Mouse (Mus musculus): ENCODE measurements around the gene Ifna1. TPM values are rescaled to one million over a fixed set of nuclear protein-coding genes. Genes with fewer than 3 reads are reported as not detected.
"Not testable (repeated sequence)": the region's sequence is repeated elsewhere in the genome, so short reads cannot be mapped to it uniquely, and the experiment has no call there.

Gene Ifna1
- total RNA-seq (2014; rRNA removed): not detected in 2 replicates
- polyA plus RNA-seq (2012; rRNA removed): not detected in 2 replicates

DNA sequence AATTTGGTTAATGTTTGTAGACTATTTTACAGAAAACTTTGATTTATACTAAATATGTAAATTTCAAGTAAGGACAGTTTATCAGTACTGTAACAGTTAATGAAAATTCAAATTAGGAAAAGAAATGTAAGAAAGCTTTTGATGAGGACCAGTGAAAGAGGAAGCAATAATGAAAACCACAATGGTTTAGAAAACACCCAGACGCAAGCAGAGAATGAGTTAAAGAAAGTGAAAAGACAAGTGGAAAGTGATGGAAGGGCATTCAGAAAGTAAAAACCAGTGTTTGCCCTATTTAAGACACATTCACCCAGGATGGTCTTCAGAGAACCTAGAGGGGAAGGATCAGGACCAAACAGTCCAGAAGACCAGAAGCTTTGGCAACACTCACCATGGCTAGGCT lies at the start of gene Ifna1:
Gene Ifna1, plus strand, starts transcription at position 390 of the 400 bp plus-strand sequence.
- Histone ChIP-seq H3K4me3 (ENCODE audit: insufficient read depth, low read depth, low read length) (no peak within 1 kb of the TSS), H3K36me3 (ENCODE audit: control insufficient read depth, insufficient read depth, low read length) (no peaks in the 10 kb centered on the region), H3K4me1 (ENCODE audit: control insufficient read depth, insufficient read depth, low read length) (no peaks in the 10 kb centered on the region), H3K79me2 (ENCODE audit: control insufficient read depth, insufficient read depth, low read length) (no peaks in the 10 kb centered on the region), H3K27ac (replicated peaks; ENCODE audit: insufficient read depth, low read depth, low read length) (no peak within 1 kb of the TSS), H3K27me3 (ENCODE audit: control insufficient read depth, insufficient read depth, low read length) (no peaks in the 10 kb centered on the region), H3K9ac (ENCODE audit: low read depth, low read length) (no peak within 1 kb of the TSS)
- TF ChIP-seq POLR2A (IDR thresholded peaks at IDR 0.05; ENCODE audit: extremely low read depth, insufficient read depth, low read length) (no peak), CTCF (IDR thresholded peaks at IDR 0.05; ENCODE audit: low read depth, low read length) (no peak)
- 79% methylated on average over 1 of the region's 1 CpGs for WGBS
- no peak for DNase-seq (ENCODE audit: extremely low read depth, low read depth, low spot score)

DNA sequence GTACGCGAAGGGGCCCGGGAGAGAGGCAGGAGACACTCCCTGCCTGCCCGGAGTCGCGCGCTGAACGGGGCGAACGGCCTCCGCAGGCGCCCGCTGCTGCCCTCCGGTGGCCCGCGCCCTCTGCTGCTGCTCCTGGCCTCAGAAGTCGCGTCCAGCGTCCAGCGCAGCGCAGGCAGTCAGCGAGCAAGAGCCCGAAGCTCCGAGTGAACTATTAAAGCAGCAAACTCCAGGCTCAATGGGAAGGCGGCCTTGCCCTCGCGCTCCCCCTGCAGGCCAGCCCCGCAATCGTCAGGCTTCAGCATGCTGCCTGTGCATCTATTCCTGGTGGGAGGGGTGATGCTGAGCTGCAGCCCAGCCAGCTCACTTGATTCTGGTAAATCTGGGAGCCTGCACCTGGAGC lies 46.9 kb upstream of the Ifna1 start, which contains the start of gene Gm13287:
Gene Gm13287, plus strand, starts transcription at position 301 of the 400 bp plus-strand sequence.
- no CpG with 5 or more reads among the region's 29 CpGs for WGBS
- H3K27me3 ChIP-seq (ENCODE audit: control insufficient read depth, insufficient read depth, low read length); H3K4me3 ChIP-seq (ENCODE audit: insufficient read depth, low read depth, low read length); H3K9ac ChIP-seq (ENCODE audit: low read depth, low read length); H3K27ac ChIP-seq (replicated peaks; ENCODE audit: insufficient read depth, low read depth, low read length); DNase-seq (ENCODE audit: extremely low read depth, low read depth, low spot score); H3K36me3 ChIP-seq (ENCODE audit: control insufficient read depth, insufficient read depth, low read length); H3K4me1 ChIP-seq (ENCODE audit: control insufficient read depth, insufficient read depth, low read length); H3K79me2 ChIP-seq (ENCODE audit: control insufficient read depth, insufficient read depth, low read length): not testable (repeated sequence)

GRCm38 (mm10) chr4:88805231-88805630 lies 44.7 kb upstream of the Ifna1 start, which contains the start of gene Gm13288:
Gene Gm13288, plus strand, starts transcription at chr4:88805531.
- not testable (repeated sequence) for H3K79me2 ChIP-seq (ENCODE audit: control insufficient read depth, insufficient read depth, low read length); H3K27ac ChIP-seq (replicated peaks; ENCODE audit: insufficient read depth, low read depth, low read length); DNase-seq (ENCODE audit: extremely low read depth, low read depth, low spot score); H3K9ac ChIP-seq (ENCODE audit: low read depth, low read length); H3K27me3 ChIP-seq (ENCODE audit: control insufficient read depth, insufficient read depth, low read length); H3K36me3 ChIP-seq (ENCODE audit: control insufficient read depth, insufficient read depth, low read length); H3K4me1 ChIP-seq (ENCODE audit: control insufficient read depth, insufficient read depth, low read length)
- WGBS: no CpG with 5 or more reads among the region's 8 CpGs
- peak within 1 kb of the TSS; percentile 6; the same call in 1 of the 2 replicates for H3K4me3 ChIP-seq (ENCODE audit: insufficient read depth, low read depth, low read length)

- peak overlapping the region; percentile 6; the same call in 1 of the 2 replicates for H3K4me3 ChIP-seq (ENCODE audit: insufficient read depth, low read depth, low read length)
- H3K4me1 ChIP-seq (ENCODE audit: control insufficient read depth, insufficient read depth, low read length); DNase-seq (ENCODE audit: extremely low read depth, low read depth, low spot score); H3K79me2 ChIP-seq (ENCODE audit: control insufficient read depth, insufficient read depth, low read length); H3K9ac ChIP-seq (ENCODE audit: low read depth, low read length); H3K27me3 ChIP-seq (ENCODE audit: control insufficient read depth, insufficient read depth, low read length); H3K36me3 ChIP-seq (ENCODE audit: control insufficient read depth, insufficient read depth, low read length); H3K27ac ChIP-seq (replicated peaks; ENCODE audit: insufficient read depth, low read depth, low read length): not testable (repeated sequence)
- 0% methylated on average over 3 of the region's 34 CpGs for WGBS
These were observed 44.1 kb upstream of the Ifna1 start for GRCm38 (mm10) chr4:88805761-88806160.

GRCm38 (mm10) chr4:88815928-88816327 lies 34.0 kb upstream of the Ifna1 start, which contains the start of gene Ifna7:
Gene Ifna7, plus strand, starts transcription at chr4:88816228.
- Histone ChIP-seq H3K4me3 (ENCODE audit: insufficient read depth, low read depth, low read length) (no peak within 1 kb of the TSS), H3K79me2 (ENCODE audit: control insufficient read depth, insufficient read depth, low read length) (no peaks in the 10 kb centered on the region), H3K9ac (ENCODE audit: low read depth, low read length) (no peak within 1 kb of the TSS), H3K27ac (replicated peaks; ENCODE audit: insufficient read depth, low read depth, low read length) (no peak within 1 kb of the TSS), H3K4me1 (ENCODE audit: control insufficient read depth, insufficient read depth, low read length) (no peaks in the 10 kb centered on the region), H3K36me3 (ENCODE audit: control insufficient read depth, insufficient read depth, low read length) (no peaks in the 10 kb centered on the region), H3K27me3 (ENCODE audit: control insufficient read depth, insufficient read depth, low read length) (no peaks in the 10 kb centered on the region)
- no peak for TF ChIP-seq POLR2A (IDR thresholded peaks at IDR 0.05; ENCODE audit: extremely low read depth, insufficient read depth, low read length)
- no peak for TF ChIP-seq CTCF (IDR thresholded peaks at IDR 0.05; ENCODE audit: low read depth, low read length)
- no peak for DNase-seq (ENCODE audit: extremely low read depth, low read depth, low spot score)
- 48% methylated on average over 3 of the region's 3 CpGs for WGBS

DNA sequence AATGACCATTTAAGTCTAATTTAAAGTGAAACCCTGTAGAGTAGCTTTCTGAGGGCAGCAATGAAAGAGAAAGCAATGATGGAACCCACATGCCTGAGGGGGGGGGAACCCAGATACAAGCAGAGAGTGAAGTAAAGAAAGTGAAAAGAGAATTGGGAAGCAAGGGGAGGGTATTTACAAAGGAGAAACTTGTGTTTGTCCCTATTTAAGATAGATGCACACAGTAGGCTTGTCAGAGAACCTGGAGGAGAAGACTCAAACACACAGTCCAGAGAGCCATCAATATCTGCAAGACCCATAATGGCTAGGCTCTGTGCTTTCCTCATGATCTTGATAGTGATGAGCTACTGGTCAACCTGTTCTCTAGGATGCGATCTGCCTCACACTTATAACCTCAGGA lies 30.2 kb upstream of the Ifna1 start, which contains the start of gene Ifna11:
Gene Ifna11, plus strand, starts transcription at position 301 of the 400 bp plus-strand sequence.
- DNase-seq (ENCODE audit: extremely low read depth, low read depth, low spot score): no peak
- no peaks in the 10 kb centered on the region for H3K4me1 ChIP-seq (ENCODE audit: control insufficient read depth, insufficient read depth, low read length)
- H3K4me3 ChIP-seq (ENCODE audit: insufficient read depth, low read depth, low read length): no peak within 1 kb of the TSS
- TF ChIP-seq POLR2A (IDR thresholded peaks at IDR 0.05; ENCODE audit: extremely low read depth, insufficient read depth, low read length): no peak
- TF ChIP-seq CTCF (IDR thresholded peaks at IDR 0.05; ENCODE audit: low read depth, low read length): no peak
- H3K27me3 ChIP-seq (ENCODE audit: control insufficient read depth, insufficient read depth, low read length): no peaks in the 10 kb centered on the region
- H3K9ac ChIP-seq (ENCODE audit: low read depth, low read length): no peak within 1 kb of the TSS
- no peaks in the 10 kb centered on the region for H3K36me3 ChIP-seq (ENCODE audit: control insufficient read depth, insufficient read depth, low read length)
- WGBS: 79% methylated on average over 1 of the region's 1 CpGs
- H3K79me2 ChIP-seq (ENCODE audit: control insufficient read depth, insufficient read depth, low read length): no peaks in the 10 kb centered on the region
- H3K27ac ChIP-seq (replicated peaks; ENCODE audit: insufficient read depth, low read depth, low read length): no peak within 1 kb of the TSS
